Mouse (Mus musculus) erythroblast, embryonic 14.5 days (primary cell): Measurements from ENCODE around the gene Selenon. TPM values are rescaled to one million over a fixed set of nuclear protein-coding genes. Genes with fewer than 3 reads are reported as not detected.

Source experiments
- H3K27me3 ChIP-seq: 2 replicates; pipeline ENCODE4 v1.6.1; 2012; ENCODE audit warnings: inconsistent platforms; ENCODE audit not compliant: control insufficient read depth
- H3K36me3 ChIP-seq: 2 replicates; pipeline ENCODE4 v1.6.1; 2012; ENCODE audit warnings: mild to moderate bottlenecking, inconsistent platforms; ENCODE audit not compliant: control insufficient read depth
- H3K4me1 ChIP-seq: 2 replicates; pipeline ENCODE4 v1.6.1; 2012; ENCODE audit warnings: inconsistent platforms; ENCODE audit not compliant: control insufficient read depth
- H3K4me3 ChIP-seq: replicated peaks from 2 replicates; pipeline ENCODE3; 2012; ENCODE audit warnings: moderate library complexity, mild to moderate bottlenecking, inconsistent platforms
- H3K9me3 ChIP-seq: 2 replicates; pipeline ENCODE4 v1.6.1; 2012; ENCODE audit warnings: low read length, inconsistent platforms, mixed read lengths; ENCODE audit not compliant: control insufficient read depth
- GATA1 ChIP-seq: IDR thresholded peaks from 2 replicates; pipeline ENCODE4 v1.6.1; 2012; ENCODE audit warnings: low read length, inconsistent platforms, mixed read lengths
- TAL1 ChIP-seq: IDR thresholded peaks from 3 replicates; pipeline ENCODE4 v1.6.1; 2012; ENCODE audit warnings: low read length, inconsistent platforms, mixed read lengths
- polyA plus RNA-seq: library from polyadenylated mRNA; stranded (reverse); fragments of >175 nt; gene quantifications from 2 replicates; pipeline ENCODE4 v1.2.3, GENCODE M21; 2012

Selenon gene
- polyA plus RNA-seq, 1 experiment = 0.08 TPM

- H3K9me3 ChIP-seq = no peaks in the 10 kb centered on the region
- H3K4me3 ChIP-seq = no peak overlapping the region
- H3K36me3 ChIP-seq = no peaks in the 10 kb centered on the region
- TF ChIP-seq GATA1 (no peak), TAL1 (no peak)
- H3K27me3 ChIP-seq = no peaks in the 10 kb centered on the region
- H3K4me1 ChIP-seq = no peaks in the 10 kb centered on the region
Measured at GRCm38 (mm10) chr4:134580351-134581148, 28.6 kb upstream of the Selenon start.

DNA sequence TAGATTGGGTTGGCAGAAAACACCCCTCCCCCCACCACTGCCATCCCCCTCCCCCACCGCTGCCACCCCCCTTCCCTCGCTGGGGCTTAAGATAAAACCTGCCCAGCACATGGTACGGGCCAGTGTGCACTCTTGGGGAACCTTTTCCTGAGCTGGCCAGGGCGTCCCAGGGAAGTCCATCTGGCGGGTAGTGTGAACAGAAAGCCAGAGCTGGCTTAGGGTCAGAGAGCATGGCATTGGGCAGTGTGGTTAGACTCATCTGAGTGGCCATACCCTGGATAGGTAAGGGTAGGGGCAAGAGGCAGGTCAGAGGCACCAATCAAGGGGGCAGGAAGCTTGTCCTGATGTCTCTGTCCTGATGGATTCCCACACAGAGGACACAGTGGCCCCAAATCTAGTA, 27.7 kb upstream of the Selenon start:
- Histone ChIP-seq H3K4me3 (no peak overlapping the region), H3K9me3 (no peaks in the 10 kb centered on the region), H3K36me3 (no peaks in the 10 kb centered on the region), H3K27me3 (no peaks in the 10 kb centered on the region), H3K4me1 (no peaks in the 10 kb centered on the region)
- TF ChIP-seq TAL1 = no peak
- TF ChIP-seq GATA1 = no peak

DNA sequence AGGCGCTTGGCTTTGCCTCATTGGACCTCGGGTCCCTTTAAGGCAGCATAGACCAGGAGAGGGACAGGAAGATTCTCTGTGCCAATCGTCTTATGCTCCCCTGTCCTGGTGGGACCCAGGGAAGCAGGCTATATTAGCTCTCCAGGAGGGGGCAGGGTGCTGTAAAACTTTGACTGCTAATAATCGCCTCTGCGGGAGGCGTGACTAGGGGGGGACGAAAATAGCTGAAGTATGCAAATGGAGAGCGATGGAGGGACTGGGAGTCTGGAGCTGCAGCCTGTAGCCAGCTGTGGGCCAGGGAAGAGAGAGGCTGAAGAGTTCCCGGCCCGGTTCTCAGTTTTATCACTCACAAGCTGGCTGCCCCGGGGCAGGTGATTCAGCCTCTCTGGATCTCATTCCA, 27.2 kb upstream of the Selenon start:
- TF ChIP-seq GATA1 (no peak), TAL1 (no peak)
- no peaks in the 10 kb centered on the region for H3K4me1 ChIP-seq
- H3K27me3 ChIP-seq = no peaks in the 10 kb centered on the region
- H3K9me3 ChIP-seq = no peaks in the 10 kb centered on the region
- H3K36me3 ChIP-seq = no peaks in the 10 kb centered on the region
- no peak overlapping the region for H3K4me3 ChIP-seq

DNA sequence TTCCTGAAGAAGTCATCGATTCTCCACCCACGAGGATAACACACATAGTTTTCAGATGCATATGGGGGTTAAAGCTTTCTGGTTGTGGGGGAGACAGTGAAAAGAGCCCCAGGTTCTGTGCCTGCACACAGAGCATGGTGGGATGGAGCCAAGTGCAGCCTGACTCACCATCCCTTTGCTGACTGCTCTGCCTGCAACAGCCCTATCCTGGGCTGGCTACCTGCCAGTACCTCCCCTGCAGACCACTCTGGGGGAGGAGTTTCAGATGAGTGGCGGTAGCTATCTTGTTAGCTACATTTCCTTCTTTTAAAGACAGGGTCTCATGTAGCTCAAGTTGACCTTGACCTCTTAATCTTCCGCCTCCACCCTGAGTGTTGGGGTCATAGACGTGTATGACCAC, 26.4 kb upstream of the Selenon start:
- peaks cover under 1% of the 10 kb centered on the region; the same call in 1 of the 2 replicates for H3K9me3 ChIP-seq
- H3K27me3 ChIP-seq = no peaks in the 10 kb centered on the region
- TF ChIP-seq GATA1 (no peak), TAL1 (no peak)
- no peaks in the 10 kb centered on the region for H3K36me3 ChIP-seq
- H3K4me1 ChIP-seq = no peaks in the 10 kb centered on the region
- no peak overlapping the region for H3K4me3 ChIP-seq

DNA sequence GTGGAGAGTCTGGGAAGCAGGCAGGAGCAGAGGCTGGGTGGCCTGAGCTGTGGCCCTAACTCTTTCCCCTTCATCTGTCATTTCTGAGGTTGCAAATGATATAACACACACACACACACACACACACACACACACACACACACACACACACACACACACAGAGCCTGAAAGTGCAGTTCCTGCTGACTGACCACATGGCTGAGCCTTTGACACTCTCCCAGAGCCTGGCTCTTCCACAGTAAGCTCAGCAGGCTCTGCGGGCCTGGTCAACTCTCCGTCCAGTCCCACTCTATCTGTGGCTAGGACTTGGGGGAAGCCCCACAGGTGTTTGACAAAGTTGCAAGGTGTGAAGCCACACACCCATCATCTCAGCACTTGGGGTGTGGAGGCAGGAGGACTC, 25.3 kb upstream of the Selenon start:
- Histone ChIP-seq H3K4me1 (no peaks in the 10 kb centered on the region), H3K4me3 (no peak overlapping the region), H3K9me3 (peaks cover 3% of the 10 kb centered on the region; the same call in 1 of the 2 replicates), H3K36me3 (no peaks in the 10 kb centered on the region; the same call in 1 of the 2 replicates), H3K27me3 (no peaks in the 10 kb centered on the region)
- no peak for TF ChIP-seq GATA1
- no peak for TF ChIP-seq TAL1

DNA sequence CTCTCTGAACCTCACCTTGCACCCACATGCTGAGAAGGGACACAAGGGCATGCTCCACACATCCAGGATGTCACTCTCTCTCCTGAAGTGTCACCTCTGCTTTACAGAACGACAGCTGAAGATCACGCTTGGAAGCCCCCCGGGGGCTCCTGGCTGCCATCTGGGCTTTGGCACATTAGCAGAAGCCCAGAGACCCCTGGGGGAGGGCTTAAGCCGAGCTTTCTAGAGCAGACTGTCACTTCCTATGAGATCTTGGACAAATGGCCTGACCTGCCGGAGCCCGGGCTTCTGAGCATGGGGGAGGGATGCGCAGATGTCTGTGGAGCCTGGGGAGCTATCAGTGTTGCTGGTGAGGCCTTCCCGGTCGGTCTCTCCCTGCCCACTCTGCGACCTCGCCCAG, 23.5 kb upstream of the Selenon start:
- Histone ChIP-seq H3K4me1 (no peaks in the 10 kb centered on the region), H3K4me3 (no peak overlapping the region), H3K9me3 (peaks cover 3% of the 10 kb centered on the region; the same call in 1 of the 2 replicates), H3K27me3 (no peaks in the 10 kb centered on the region), H3K36me3 (no peaks in the 10 kb centered on the region; the same call in 1 of the 2 replicates)
- no peak for TF ChIP-seq GATA1

DNA sequence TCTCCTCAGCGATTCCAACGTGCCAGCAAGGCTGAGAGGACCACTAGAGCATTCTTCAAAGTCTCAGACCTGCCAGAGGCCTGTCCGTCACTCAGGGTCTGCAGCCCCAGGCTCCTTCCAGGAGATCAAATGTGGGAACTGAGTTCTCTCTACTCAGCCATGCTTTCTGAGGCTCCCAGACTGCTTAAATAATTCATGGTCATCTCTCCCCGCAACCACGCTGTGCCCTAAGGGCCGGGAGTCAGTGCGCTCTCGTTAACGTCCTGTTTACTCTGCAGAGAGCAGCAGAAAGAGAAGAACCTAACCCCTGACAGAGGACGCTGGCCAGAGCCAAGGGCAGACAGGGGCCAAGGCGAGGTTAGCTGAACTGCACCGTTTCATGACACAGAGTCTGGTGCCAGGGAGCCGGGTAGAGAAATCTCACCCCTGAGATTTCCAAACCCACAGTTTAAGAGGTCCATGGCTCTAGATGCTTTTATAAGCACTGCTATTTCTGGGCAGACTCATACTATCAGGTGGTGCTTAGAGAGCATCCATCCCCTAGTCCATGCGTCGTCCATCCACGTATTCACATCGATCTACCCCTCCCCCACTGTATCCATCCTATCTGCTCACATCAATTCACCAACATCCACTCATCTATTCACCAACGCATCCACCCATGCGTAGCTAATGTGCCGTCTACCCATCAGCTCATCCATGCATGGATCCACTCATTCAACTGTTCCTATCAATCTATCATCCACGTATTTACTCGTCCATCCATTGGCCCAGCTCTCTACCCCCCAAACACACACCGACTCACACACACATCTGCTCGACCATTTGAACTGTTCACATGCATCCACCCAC, 20.7 kb upstream of the Selenon start:
- H3K4me3 ChIP-seq = no peak overlapping the region
- TF ChIP-seq TAL1 (no peak), GATA1 (no peak)
- H3K36me3 ChIP-seq = no peaks in the 10 kb centered on the region; the same call in 1 of the 2 replicates
- H3K4me1 ChIP-seq = no peaks in the 10 kb centered on the region
- H3K9me3 ChIP-seq = peaks cover 3% of the 10 kb centered on the region; the same call in 1 of the 2 replicates
- no peaks in the 10 kb centered on the region for H3K27me3 ChIP-seq

- Histone ChIP-seq H3K9me3 (peaks cover 3% of the 10 kb centered on the region; the same call in 1 of the 2 replicates), H3K4me1 (no peaks in the 10 kb centered on the region), H3K27me3 (no peaks in the 10 kb centered on the region)
Measured at GRCm38 (mm10) chr4:134570704-134571451, 18.9 kb upstream of the Selenon start.

GRCm38 (mm10) chr4:134569831-134570230, 17.9 kb upstream of the Selenon start:
- H3K27me3 ChIP-seq = no peaks in the 10 kb centered on the region
- H3K4me1 ChIP-seq = no peaks in the 10 kb centered on the region
- peaks cover 12% of the 10 kb centered on the region for H3K9me3 ChIP-seq
- no peak for TF ChIP-seq GATA1
- no peak for TF ChIP-seq TAL1
- H3K36me3 ChIP-seq = peaks cover 3% of the 10 kb centered on the region; the same call in 1 of the 2 replicates
- no peak overlapping the region for H3K4me3 ChIP-seq

More at GRCm38 (mm10) chr4:134570704-134571451, 18.9 kb upstream of the Selenon start:
- H3K36me3 ChIP-seq = no peaks in the 10 kb centered on the region; the same call in 1 of the 2 replicates
- no peak overlapping the region for H3K4me3 ChIP-seq
- TF ChIP-seq GATA1 (no peak), TAL1 (no peak)
